Mouse (Mus musculus) gastrocnemius, postnatal 25 days (tissue): ENCODE results near the gene Plppr4. TPM values are rescaled to one million over a fixed set of nuclear protein-coding genes. Genes with fewer than 3 reads are reported as not detected.

Experiments
- DNase-seq: peaks from one replicate; pipeline ENCODE4 v3.0.0; 2022
- microRNA-seq, 2 experiments: library from miRNA; unstranded; fragments of <30 nt; microRNA quantifications; one replicate each; pipeline ENCODE4 v1.2.0; 2021; ENCODE audit warnings: borderline replicate concordance in 2 of 2
- total RNA-seq, 2 experiments: library from RNA; stranded (reverse); gene quantifications; 1 replicate in 1 of 2; 2 replicates in 1 of 2; pipeline ENCODE4 v1.2.3; 2021

Gene Plppr4
- total RNA-seq, 2 experiments from 2014 or later: 0.19 to 0.23 TPM

GRCm38 (mm10) chr3:117294308-117294925 is 66.3 kb downstream of the Plppr4 start:
- no peak for DNase-seq

Small RNA genes within 50 kb of the gene (microRNA-seq; reads per million reads assigned to microRNA genes)
- gene Gm22408: 0 reads per million in 2 experiments

Other genes starting within 250 kb of the Plppr4 start
- gene Plppr5, start 214.0 kb upstream of the Plppr4 start, total RNA-seq: not detected